Mouse (Mus musculus) midbrain, embryonic 13.5 days (tissue): ENCODE data around the gene Cep135. TPM values are rescaled to one million over a fixed set of nuclear protein-coding genes. Genes with fewer than 3 reads are reported as not detected.

Source experiments
- ATAC-seq: fragments of 200-750 bp; cut with Nextera tagmentation; 2 replicates; pipeline ENCODE4 v1.8.0; 2017; ENCODE audit warnings: mild to moderate bottlenecking, moderate TSS enrichment, moderate library complexity
- H3K27ac ChIP-seq: fragments of 300-500 bp; sonication (generic); 2 replicates; pipeline ENCODE4 v1.5.1; 2015; ENCODE audit warnings: inconsistent platforms, mild to moderate bottlenecking, moderate library complexity
- H3K27me3 ChIP-seq: fragments of 300-500 bp; sonication (generic); 2 replicates; pipeline ENCODE4 v1.6.1; 2015; ENCODE audit warnings: mild to moderate bottlenecking, inconsistent platforms
- H3K36me3 ChIP-seq: fragments of 300-500 bp; sonication (generic); 2 replicates; pipeline ENCODE4 v1.6.1; 2015; ENCODE audit warnings: mild to moderate bottlenecking, inconsistent platforms
- H3K4me1 ChIP-seq: fragments of 300-500 bp; sonication (generic); replicated peaks from 2 replicates; pipeline ENCODE4 v1.6.1; 2015; ENCODE audit warnings: inconsistent platforms
- H3K4me2 ChIP-seq: fragments of 300-500 bp; sonication (generic); replicated peaks from 2 replicates; pipeline ENCODE4 v1.6.1; 2015; ENCODE audit warnings: moderate library complexity, mild to moderate bottlenecking, inconsistent platforms
- H3K4me3 ChIP-seq: fragments of 300-500 bp; sonication (generic); replicated peaks from 2 replicates; pipeline ENCODE4 v1.5.1; 2015; ENCODE audit warnings: mild to moderate bottlenecking, inconsistent platforms
- H3K9ac ChIP-seq: fragments of 300-500 bp; sonication (generic); replicated peaks from 2 replicates; pipeline ENCODE4 v1.6.1; 2015; ENCODE audit warnings: mild to moderate bottlenecking, inconsistent platforms
- H3K9me3 ChIP-seq: fragments of 300-500 bp; sonication (generic); 2 replicates; pipeline ENCODE4 v1.6.1; 2016; ENCODE audit warnings: mild to moderate bottlenecking, inconsistent platforms
- WGBS: fragments of 180-500 bp; shearing (Covaris S2); methylation state at CpG from one replicate; pipeline ENCODE4 v1.1.7; 2015; 5-methylcytosine and 5-hydroxymethylcytosine counted together
- polyA plus RNA-seq: library from polyadenylated mRNA; unstranded; fragments of >200 nt; fragmentation: Nextera tagmentation; extraction: Ambion mirVana; gene quantifications from 2 replicates; pipeline ENCODE4 v1.2.1, GENCODE M21; 2015

Gene Cep135
- polyA plus RNA-seq, 1 experiment from 2014 or later: 4.4 TPM

- 0 out of 2 replicates have a peak, but pooled peaks cover 7% of the 10 kb centered on the region for H3K36me3 ChIP-seq
- H3K4me1 ChIP-seq: peaks cover 14% of the 10 kb centered on the region
- no peak overlapping the region for H3K27ac ChIP-seq
- 83% methylated on average over 4 of the region's 4 CpGs for WGBS
- no peaks in the 10 kb centered on the region for H3K9me3 ChIP-seq
- H3K27me3 ChIP-seq: no peaks in the 10 kb centered on the region
- ATAC-seq: no peak
- H3K4me2 ChIP-seq: no peak overlapping the region
- H3K4me3 ChIP-seq: no peak overlapping the region
- H3K9ac ChIP-seq: no peak overlapping the region
Measured at GRCm38 (mm10) chr5:76649897-76650296, 61.4 kb downstream of the Cep135 start.

- peak overlapping the region; percentile 58; the same call in 1 of the 2 replicates for H3K27ac ChIP-seq
- ATAC-seq: peak; percentile 84
- no peaks in the 10 kb centered on the region for H3K9me3 ChIP-seq
- no peak overlapping the region for H3K9ac ChIP-seq
- no peak overlapping the region for H3K4me3 ChIP-seq
- no peak overlapping the region for H3K4me2 ChIP-seq
- H3K36me3 ChIP-seq: 0 out of 2 replicates have a peak, but pooled peaks cover 4% of the 10 kb centered on the region
- WGBS: 47% methylated on average over 5 of the region's 5 CpGs
- H3K27me3 ChIP-seq: no peaks in the 10 kb centered on the region
- H3K4me1 ChIP-seq: peaks cover 14% of the 10 kb centered on the region
Measured at GRCm38 (mm10) chr5:76651151-76651725, 62.7 kb downstream of the Cep135 start.

- H3K36me3 ChIP-seq: no peaks in the 10 kb centered on the region
- peak within 1 kb of the TSS; percentile 98 for H3K27ac ChIP-seq
- peak within 1 kb of the TSS; percentile 96 for H3K9ac ChIP-seq
- H3K27me3 ChIP-seq: no peaks in the 10 kb centered on the region
- no peak for ATAC-seq
- H3K4me2 ChIP-seq: peak within 1 kb of the TSS; percentile 67
- no peaks in the 10 kb centered on the region for H3K9me3 ChIP-seq
- 92% methylated on average over 2 of the region's 2 CpGs for WGBS
- peak within 1 kb of the TSS; percentile 75 for H3K4me3 ChIP-seq
- H3K4me1 ChIP-seq: peaks cover 34% of the 10 kb centered on the region
Measured at GRCm38 (mm10) chr5:76656212-76656611, 67.7 kb downstream of the Cep135 start, which contains the start of gene C530008M17Rik. Gene C530008M17Rik, plus strand, starts transcription at chr5:76656512.

GRCm38 (mm10) chr5:76657245-76658083 lies 69.0 kb downstream of the Cep135 start:
- WGBS: under 1% methylated on average over 57 of the region's 80 CpGs
- ATAC-seq: peak; percentile 94

GRCm38 (mm10) chr5:76658084-76658934 lies 69.8 kb downstream of the Cep135 start:
- Histone ChIP-seq H3K9ac (peak overlapping the region; percentile 96), H3K4me1 (peaks cover 37% of the 10 kb centered on the region), H3K4me2 (peak overlapping the region; percentile 67), H3K36me3 (no peaks in the 10 kb centered on the region), H3K27ac (peak overlapping the region; percentile 98), H3K4me3 (peak overlapping the region; percentile 75), H3K9me3 (no peaks in the 10 kb centered on the region), H3K27me3 (no peaks in the 10 kb centered on the region)
- peak; percentile 80 for ATAC-seq
- under 1% methylated on average over 38 of the region's 38 CpGs for WGBS

More at GRCm38 (mm10) chr5:76657245-76658083, 69.0 kb downstream of the Cep135 start:
- Histone ChIP-seq H3K27ac (peak overlapping the region; percentile 98), H3K4me3 (peak overlapping the region; percentile 75), H3K4me2 (peak overlapping the region; percentile 67), H3K27me3 (no peaks in the 10 kb centered on the region), H3K9ac (peak overlapping the region; percentile 96), H3K4me1 (peaks cover 35% of the 10 kb centered on the region), H3K9me3 (no peaks in the 10 kb centered on the region), H3K36me3 (no peaks in the 10 kb centered on the region)

- Histone ChIP-seq H3K4me3 (peak overlapping the region; percentile 75), H3K9me3 (no peaks in the 10 kb centered on the region), H3K36me3 (no peaks in the 10 kb centered on the region), H3K27ac (no peak overlapping the region), H3K27me3 (no peaks in the 10 kb centered on the region), H3K9ac (no peak overlapping the region), H3K4me2 (peak overlapping the region; percentile 67), H3K4me1 (peaks cover 50% of the 10 kb centered on the region)
- WGBS: 87% methylated on average over 8 of the region's 8 CpGs
- no peak for ATAC-seq
Measured at GRCm38 (mm10) chr5:76659958-76660635, 71.6 kb downstream of the Cep135 start.

GRCm38 (mm10) chr5:76661310-76661709 lies 72.8 kb downstream of the Cep135 start:
- Histone ChIP-seq H3K4me2 (no peak overlapping the region), H3K27ac (no peak overlapping the region), H3K36me3 (no peaks in the 10 kb centered on the region), H3K9ac (no peak overlapping the region), H3K9me3 (no peaks in the 10 kb centered on the region), H3K4me1 (peaks cover 60% of the 10 kb centered on the region), H3K4me3 (no peak overlapping the region), H3K27me3 (no peaks in the 10 kb centered on the region)
- 92% methylated on average over 4 of the region's 4 CpGs for WGBS
- ATAC-seq: no peak

GRCm38 (mm10) chr5:76664936-76665335 lies 76.4 kb downstream of the Cep135 start:
- ATAC-seq: no peak
- Histone ChIP-seq H3K27me3 (no peaks in the 10 kb centered on the region), H3K9me3 (no peaks in the 10 kb centered on the region), H3K4me3 (no peak overlapping the region), H3K4me1 (peaks cover 64% of the 10 kb centered on the region), H3K4me2 (0 out of 2 replicates have a peak overlapping the region, but pooled peaks have one; percentile 3), H3K9ac (no peak overlapping the region), H3K36me3 (no peaks in the 10 kb centered on the region), H3K27ac (peak overlapping the region; percentile 69)
- WGBS: 70% methylated on average over 7 of the region's 7 CpGs

GRCm38 (mm10) chr5:76665421-76665820 lies 76.9 kb downstream of the Cep135 start:
- H3K4me1 ChIP-seq: peaks cover 60% of the 10 kb centered on the region
- WGBS: 9% methylated on average over 7 of the region's 7 CpGs

GRCm38 (mm10) chr5:76666026-76666756 lies 77.7 kb downstream of the Cep135 start:
- no peaks in the 10 kb centered on the region for H3K27me3 ChIP-seq
- ATAC-seq: peak; percentile 69
- H3K27ac ChIP-seq: peak overlapping the region; percentile 84
- no peak overlapping the region for H3K9ac ChIP-seq
- peaks cover 6% of the 10 kb centered on the region; the same call in 1 of the 2 replicates for H3K36me3 ChIP-seq
- H3K4me2 ChIP-seq: no peak overlapping the region; the same call in 1 of the 2 replicates
- H3K4me3 ChIP-seq: no peak overlapping the region
- H3K4me1 ChIP-seq: peaks cover 52% of the 10 kb centered on the region
- no peaks in the 10 kb centered on the region for H3K9me3 ChIP-seq
- 51% methylated on average over 6 of the region's 6 CpGs for WGBS

More at GRCm38 (mm10) chr5:76665421-76665820, 76.9 kb downstream of the Cep135 start:
- Histone ChIP-seq H3K9me3 (no peaks in the 10 kb centered on the region), H3K9ac (no peak overlapping the region), H3K27ac (peak overlapping the region; percentile 84), H3K36me3 (no peaks in the 10 kb centered on the region), H3K4me2 (peak overlapping the region; percentile 29; the same call in 1 of the 2 replicates), H3K4me3 (no peak overlapping the region), H3K27me3 (no peaks in the 10 kb centered on the region)
- peak; percentile 84 for ATAC-seq
